Mouse (Mus musculus) ES-E14 (cell line): ENCODE results near the gene Myo1b. TPM values are rescaled to one million over a fixed set of nuclear protein-coding genes. Genes with fewer than 3 reads are reported as not detected.

ENCODE experiments used
- DNase-seq: peaks from one replicate; pipeline ENCODE4 v3.0.0-alpha.2; 2013; ENCODE audit warnings: low read depth, low spot score
- H3K27ac ChIP-seq: 2 replicates; pipeline ENCODE4 v1.5.1; 2012; ENCODE audit warnings: low read depth, mild to moderate bottlenecking, low read length, moderate library complexity, mixed read lengths; ENCODE audit not compliant: poor library complexity, insufficient read depth, severe bottlenecking
- H3K36me3 ChIP-seq: 2 replicates; pipeline ENCODE4 v1.6.1; 2012; ENCODE audit warnings: mild to moderate bottlenecking, low read length, moderate library complexity, mixed read lengths; ENCODE audit not compliant: control insufficient read depth, poor library complexity, insufficient read depth, severe bottlenecking
- H3K4me1 ChIP-seq, 2 experiments: fragments of 150-350 bp in 1 of 2; sonication (generic) in 1 of 2; 2 replicates each; pipeline ENCODE4 v1.6.1; 2012; ENCODE audit warnings: low read length in 2 of 2, mild to moderate bottlenecking in 1 of 2, mixed read lengths in 1 of 2; ENCODE audit not compliant: control insufficient read depth in 2 of 2, insufficient read depth in 2 of 2, poor library complexity in 1 of 2
- H3K4me3 ChIP-seq, 2 experiments: fragments of 150-350 bp in 1 of 2; sonication (generic) in 1 of 2; 2 replicates each; pipeline ENCODE4 v1.5.1; 2012; ENCODE audit warnings: low read length in 2 of 2, low read depth in 1 of 2, mild to moderate bottlenecking in 1 of 2, mixed read lengths in 1 of 2; ENCODE audit not compliant: insufficient read depth in 1 of 2, poor library complexity in 1 of 2, severe bottlenecking in 1 of 2
- H3K9ac ChIP-seq: 2 replicates; pipeline ENCODE4 v1.6.1; 2012; ENCODE audit warnings: low read depth, mild to moderate bottlenecking, low read length, mixed read lengths; ENCODE audit not compliant: poor library complexity, insufficient read depth, severe bottlenecking
- H3K9me3 ChIP-seq: fragments of 150-350 bp; sonication (generic); 2 replicates; pipeline ENCODE4 v1.6.1; 2012; ENCODE audit warnings: low read depth, mild to moderate bottlenecking, low read length; ENCODE audit not compliant: control insufficient read depth, insufficient read depth
- CHD2 ChIP-seq: IDR thresholded peaks from 2 replicates; pipeline ENCODE4 v1.6.1; 2014; ENCODE audit warnings: mild to moderate bottlenecking, low read depth, low read length, inconsistent platforms
- HCFC1 ChIP-seq: IDR thresholded peaks from 2 replicates; pipeline ENCODE4 v1.6.1; 2012; ENCODE audit warnings: low read length, inconsistent platforms, borderline replicate concordance; ENCODE audit not compliant: insufficient read depth
- MAFK ChIP-seq: IDR thresholded peaks from 2 replicates; pipeline ENCODE4 v1.6.1; 2014; ENCODE audit warnings: mild to moderate bottlenecking, low read depth, low read length, inconsistent platforms; ENCODE audit not compliant: insufficient read depth
- ZC3H11A ChIP-seq: IDR thresholded peaks from 2 replicates; pipeline ENCODE4 v1.6.1; 2012; ENCODE audit warnings: low read depth, mild to moderate bottlenecking, inconsistent platforms, low read length, borderline replicate concordance
- ZNF384 ChIP-seq: IDR thresholded peaks from 2 replicates; pipeline ENCODE4 v1.6.1; 2012; ENCODE audit warnings: low read depth, low read length, inconsistent platforms
- in situ Hi-C, 2 experiments: fragments of 600-800 bp; cut with MboI; formaldehyde crosslinking; loops; one replicate each; pipeline ENCODE4 v1.15.1; 2025; ENCODE audit warnings: low sequenced_read_pairs in 2 of 2, inconsistent platforms in 1 of 2; ENCODE audit not compliant: unreplicated experiment in 2 of 2
- total RNA-seq: library from RNA; depleted of rRNA; stranded (reverse); fragments of 300-350 nt; gene quantifications from 2 replicates; pipeline ENCODE4 v1.2.3, GENCODE M21; 2012

The Myo1b gene
- total RNA-seq, 1 experiment, result 26.0 TPM

- TF ChIP-seq HCFC1 (no peak), CHD2 (no peak), MAFK (no peak), ZC3H11A (no peak), ZNF384 (no peak)
- in situ Hi-C loops, result no loop called here
- Histone ChIP-seq H3K4me1 (peaks cover 0 to 2% of the 10 kb centered on the region in 2 experiments; a peak in 1 of 4 replicates), H3K36me3 (peaks cover 4% of the 10 kb centered on the region; the same call in 1 of the 2 replicates), H3K4me3 (no peak overlapping the region), H3K27ac (no peak overlapping the region), H3K9me3 (no peaks in the 10 kb centered on the region), H3K9ac (no peak overlapping the region)
- DNase-seq, result no peak
Observed at GRCm38 (mm10) chr1:51758326-51759109, 157.4 kb downstream of the Myo1b start.

GRCm38 (mm10) chr1:51753621-51754020 lies 162.2 kb downstream of the Myo1b start:
- H3K36me3 ChIP-seq, result peaks cover 6% of the 10 kb centered on the region; the same call in 1 of the 2 replicates
- no peak for TF ChIP-seq MAFK
- no peak for TF ChIP-seq ZNF384
- no peak for TF ChIP-seq ZC3H11A
- TF ChIP-seq CHD2, result no peak
- TF ChIP-seq HCFC1, result no peak
- no peak overlapping the region for H3K27ac ChIP-seq

DNA sequence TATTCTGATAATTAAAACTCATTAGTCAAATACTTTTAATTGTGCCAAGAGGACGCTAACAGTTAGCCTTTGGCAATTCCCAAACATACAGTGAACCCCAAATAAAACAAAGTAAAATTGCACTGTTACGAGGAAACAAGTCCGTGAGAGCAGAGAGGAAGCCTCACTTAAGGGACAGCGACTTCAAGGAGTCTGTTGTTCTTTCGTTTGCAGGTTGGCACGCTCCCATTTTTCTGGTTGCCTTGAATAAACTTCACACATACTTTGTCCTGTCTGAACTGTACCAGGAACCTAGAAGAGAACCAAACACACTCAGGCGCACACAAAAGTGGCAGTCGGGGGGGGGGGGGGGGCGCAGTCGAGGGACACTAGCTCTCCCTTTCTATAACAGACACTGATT lies 164.9 kb downstream of the Myo1b start:
- DNase-seq, result no peak
- in situ Hi-C loops, result no loop called here
- TF ChIP-seq MAFK, result no peak
- TF ChIP-seq CHD2, result no peak
- TF ChIP-seq ZNF384, result no peak
- no peak for TF ChIP-seq ZC3H11A
- no peak for TF ChIP-seq HCFC1
- Histone ChIP-seq H3K36me3 (peaks cover 4% of the 10 kb centered on the region; the same call in 1 of the 2 replicates), H3K9ac (no peak overlapping the region), H3K4me3 (no peak overlapping the region), H3K9me3 (no peaks in the 10 kb centered on the region), H3K4me1 (peaks cover 2 to 8% of the 10 kb centered on the region in 2 experiments; a peak in 3 of 4 replicates), H3K27ac (no peak overlapping the region)

More at GRCm38 (mm10) chr1:51753621-51754020, 162.2 kb downstream of the Myo1b start:
- Histone ChIP-seq H3K4me1 (peaks cover 0 to 2% of the 10 kb centered on the region in 2 experiments; a peak in 1 of 4 replicates), H3K9ac (no peak overlapping the region), H3K4me3 (no peak overlapping the region), H3K9me3 (no peaks in the 10 kb centered on the region)
- DNase-seq, result no peak
- in situ Hi-C loops, result no loop called here

- TF ChIP-seq MAFK, result no peak
- TF ChIP-seq ZC3H11A, result no peak
- no peak for TF ChIP-seq HCFC1
- TF ChIP-seq ZNF384, result no peak
- TF ChIP-seq CHD2, result no peak
- no peak for DNase-seq
- peaks cover 11 to 14% of the 10 kb centered on the region in 2 experiments for H3K4me1 ChIP-seq
- peaks cover 6% of the 10 kb centered on the region; the same call in 1 of the 2 replicates for H3K36me3 ChIP-seq
- in situ Hi-C loops, result no loop called here
- H3K9ac ChIP-seq, result no peak overlapping the region
- no peak overlapping the region for H3K4me3 ChIP-seq
- H3K9me3 ChIP-seq, result no peaks in the 10 kb centered on the region
- no peak overlapping the region for H3K27ac ChIP-seq
Observed at GRCm38 (mm10) chr1:51748306-51748705, 167.6 kb downstream of the Myo1b start.
